ENCODE assay signal across 8 mouse cellular contexts in genomic region chr5:102149481-102150129, GRCm38 (mm10).
DNase-seq lines count a peak whose midpoint lies in the region; ATAC-seq lines count a peak whose summit lies in the region.

No protein-coding gene starts in this region.

- no peak overlapping the region for H3K4me2 ChIP-seq in forebrain, embryonic 15.5 days (replicated peaks)
- H3K4me2 ChIP-seq in midbrain, embryonic 14.5 days (ENCODE audit: low read length) = no peak overlapping the region

- peak; percentile 52 for DNase-seq in heart, adult 8-10 months (ENCODE audit: low spot score)
- no peak for DNase-seq in heart, adult 11 months
- peak; percentile 74 for DNase-seq in cerebellum, adult 11 months
- DNase-seq in hindlimb bud, embryonic 11.5 days (ENCODE audit: extremely low spot score, low read depth, low spot score) = peak; percentile 89
- peak; percentile 93 to 94 for DNase-seq in left cerebral cortex, postnatal 14 days (ENCODE audit: low spot score in 2 of 2)
- DNase-seq in midbrain, embryonic 14.5 days = peak; percentile 95
- DNase-seq in spleen, postnatal 4 days (ENCODE audit: low spot score in 2 of 2) = peak; percentile 23 to 69

- no peaks in the 10 kb centered on the region for H3K36me3 ChIP-seq in forebrain, embryonic 15.5 days
- no peaks in the 10 kb centered on the region for H3K36me3 ChIP-seq in midbrain, embryonic 14.5 days (ENCODE audit: control insufficient read depth, insufficient read depth, low read length)

- no peaks in the 10 kb centered on the region for H3K27me3 ChIP-seq in forebrain, embryonic 15.5 days
- H3K27me3 ChIP-seq in midbrain, embryonic 14.5 days (ENCODE audit: control insufficient read depth, insufficient read depth, low read length) = no peaks in the 10 kb centered on the region

- WGBS in forebrain, embryonic 15.5 days = 42% methylated on average over 14 of the region's 14 CpGs
- WGBS in midbrain, embryonic 14.5 days = 38% methylated on average over 14 of the region's 14 CpGs

- intact Hi-C loops in left cerebral cortex, postnatal 14 days (cut with DNase I) = loop anchor here (5.0 to 10.0 kb wide), 3 partner anchors 58 to 725 kb away; no protein-coding TSS in a partner anchor

- no peak overlapping the region for H3K4me3 ChIP-seq in forebrain, embryonic 15.5 days
- H3K4me3 ChIP-seq in midbrain, embryonic 14.5 days (replicated peaks; ENCODE audit: low read depth, low read length) = no peak overlapping the region

- H3K9me3 ChIP-seq in forebrain, embryonic 15.5 days = no peaks in the 10 kb centered on the region
- H3K9me3 ChIP-seq in midbrain, embryonic 14.5 days (ENCODE audit: control insufficient read depth, low read length) = no peaks in the 10 kb centered on the region

- no peaks in the 10 kb centered on the region for H3K4me1 ChIP-seq in forebrain, embryonic 15.5 days
- peaks cover 4% of the 10 kb centered on the region; the same call in 1 of the 2 replicates for H3K4me1 ChIP-seq in midbrain, embryonic 14.5 days (ENCODE audit: control insufficient read depth, insufficient read depth, low read length)

- no peak overlapping the region for H3K9ac ChIP-seq in forebrain, embryonic 15.5 days (replicated peaks)
- H3K9ac ChIP-seq in midbrain, embryonic 14.5 days (replicated peaks; ENCODE audit: low read length) = no peak overlapping the region

- no peak overlapping the region for H3K27ac ChIP-seq in forebrain, embryonic 15.5 days (replicated peaks)
- H3K27ac ChIP-seq in midbrain, embryonic 14.5 days (replicated peaks; ENCODE audit: low read depth, low read length) = no peak overlapping the region

- peak; percentile 77 for ATAC-seq in forebrain, embryonic 15.5 days (replicated peaks)
- peak; percentile 66; the same call in 1 of the 2 replicates for ATAC-seq in midbrain, embryonic 14.5 days (ENCODE audit: low FRiP score, low TSS enrichment)
